Mouse (Mus musculus) heart, postnatal 10 days (tissue): ENCODE results near the gene Carns1. TPM values are rescaled to one million over a fixed set of nuclear protein-coding genes. Genes with fewer than 3 reads are reported as not detected.
"Not testable (repeated sequence)": the region's sequence is repeated elsewhere in the genome, so short reads cannot be mapped to it uniquely, and the experiment has no call there.

ENCODE experiments used
- DNase-seq, 2 experiments: peaks; one replicate each; pipeline ENCODE4 v3.0.0; 2021
- intact Hi-C: fragments of 180-260 bp; cut with DNase I; formaldehyde crosslinking; loops from one replicate; pipeline ENCODE4 v1.15.1; 2025
- total RNA-seq, 2 experiments: library from RNA; stranded (reverse); gene quantifications; 2 replicates each; pipeline ENCODE4 v1.2.3; 2021

The Carns1 gene
- total RNA-seq, 2 experiments from 2014 or later, result 40.2 to 53.6 TPM

GRCm38 (mm10) chr19:4135963-4136345, 39.3 kb downstream of the Carns1 start:
- intact Hi-C loops, DNase-seq: not testable (repeated sequence)

- DNase-seq, intact Hi-C loops: not testable (repeated sequence)
Measured at GRCm38 (mm10) chr19:4135229-4135962, 39.9 kb downstream of the Carns1 start.

GRCm38 (mm10) chr19:4134354-4134753, 40.9 kb downstream of the Carns1 start:
- intact Hi-C loops, result no loop called here
- no peak for DNase-seq

GRCm38 (mm10) chr19:4131768-4132167, 43.5 kb downstream of the Carns1 start:
- no peak for DNase-seq
- intact Hi-C loops, result loop anchor here (2.0 kb wide), 1 partner anchor 15 kb away; no protein-coding TSS in a partner anchor

DNA sequence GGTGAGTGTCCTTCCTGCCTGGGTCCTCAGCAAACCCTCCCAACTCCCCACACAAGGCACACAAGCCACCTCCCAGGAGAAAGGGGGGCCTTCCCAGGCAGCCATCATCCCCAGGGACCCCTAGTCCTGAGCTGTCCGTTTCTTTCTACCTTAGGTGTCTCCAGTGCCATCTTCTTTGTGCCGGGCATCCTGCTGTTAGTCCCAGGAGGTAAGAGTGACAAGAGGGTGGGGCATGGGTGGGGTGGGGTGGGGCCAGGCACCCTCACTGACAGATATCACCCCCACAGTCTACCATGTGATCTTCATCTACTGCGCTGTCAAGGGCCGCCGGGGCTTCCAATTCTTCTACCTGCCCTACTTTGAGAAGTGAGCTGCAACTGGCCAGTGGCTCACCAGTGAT, 44.2 kb downstream of the Carns1 start:
- intact Hi-C loops, result loop anchor here (2.0 kb wide), 1 partner anchor 16 kb away; no protein-coding TSS in a partner anchor
- no peak for DNase-seq

- intact Hi-C loops, result loop anchor here (2.0 kb wide), 1 partner anchor 17 kb away; no protein-coding TSS in a partner anchor
- DNase-seq, result peak; percentile 44 to 46
Measured at GRCm38 (mm10) chr19:4130106-4130505, 45.2 kb downstream of the Carns1 start.

DNA sequence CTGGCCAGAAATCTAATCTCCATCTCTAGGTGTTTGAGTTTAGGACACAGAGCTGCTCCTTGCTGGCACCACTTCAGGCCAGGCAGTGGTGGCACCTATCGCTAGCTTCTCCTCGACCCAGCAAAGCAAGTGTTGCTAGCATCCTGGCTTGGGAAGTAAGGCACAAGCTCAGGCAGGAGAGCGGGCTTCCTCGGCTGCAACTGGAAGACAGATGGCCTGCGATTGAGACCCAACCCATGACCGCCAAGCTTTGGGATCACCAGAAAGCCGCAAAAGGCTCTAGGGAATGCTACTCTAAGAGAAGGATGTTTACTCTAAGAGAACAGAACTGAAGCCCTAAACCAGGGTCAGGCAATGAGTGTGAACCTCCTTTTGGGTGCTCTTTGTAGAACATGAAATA, 45.8 kb downstream of the Carns1 start:
- intact Hi-C loops, result no loop called here
- DNase-seq, result no peak

- intact Hi-C loops, result loop anchor here (2.0 kb wide), 1 partner anchor 36 kb away; the partner anchor contains the start of gene Rps6kb2
- DNase-seq, result peak in 1 of 2 experiments; percentile 27
Measured at GRCm38 (mm10) chr19:4126759-4127495, 48.4 kb downstream of the Carns1 start.

- intact Hi-C loops, result loop anchor here (2.0 kb wide), 1 partner anchor 37 kb away; the partner anchor contains the start of gene Rps6kb2
- peak; percentile 99 for DNase-seq
Measured at GRCm38 (mm10) chr19:4125741-4126696, 49.3 kb downstream of the Carns1 start, which contains the start of gene Aip. Aip (minus strand) TSS chr19:4125858.

- intact Hi-C loops, result not testable (repeated sequence)
- DNase-seq, result peak in 1 of 2 experiments; percentile 28
Measured at GRCm38 (mm10) chr19:4125268-4125667, 50.0 kb downstream of the Carns1 start.

DNA sequence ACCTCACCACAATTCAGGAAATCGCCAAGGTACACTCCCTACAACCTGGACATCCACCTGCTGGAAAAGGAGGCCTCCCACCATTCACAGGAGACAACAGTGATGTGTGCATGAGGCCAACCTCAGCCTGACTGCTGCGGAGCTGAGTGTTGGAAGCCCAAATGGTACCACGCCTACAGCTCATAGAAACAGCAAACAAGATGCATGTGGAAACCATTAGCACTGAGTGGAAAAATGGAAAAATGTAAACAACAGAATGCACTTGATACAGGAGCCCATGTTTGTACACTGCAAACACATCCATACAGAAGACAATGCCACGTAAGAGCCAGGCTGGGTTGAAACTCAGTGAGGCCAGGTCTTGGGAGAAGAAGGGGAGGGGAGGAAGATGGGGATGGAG, 50.8 kb downstream of the Carns1 start:
- intact Hi-C loops, result no loop called here

DNA sequence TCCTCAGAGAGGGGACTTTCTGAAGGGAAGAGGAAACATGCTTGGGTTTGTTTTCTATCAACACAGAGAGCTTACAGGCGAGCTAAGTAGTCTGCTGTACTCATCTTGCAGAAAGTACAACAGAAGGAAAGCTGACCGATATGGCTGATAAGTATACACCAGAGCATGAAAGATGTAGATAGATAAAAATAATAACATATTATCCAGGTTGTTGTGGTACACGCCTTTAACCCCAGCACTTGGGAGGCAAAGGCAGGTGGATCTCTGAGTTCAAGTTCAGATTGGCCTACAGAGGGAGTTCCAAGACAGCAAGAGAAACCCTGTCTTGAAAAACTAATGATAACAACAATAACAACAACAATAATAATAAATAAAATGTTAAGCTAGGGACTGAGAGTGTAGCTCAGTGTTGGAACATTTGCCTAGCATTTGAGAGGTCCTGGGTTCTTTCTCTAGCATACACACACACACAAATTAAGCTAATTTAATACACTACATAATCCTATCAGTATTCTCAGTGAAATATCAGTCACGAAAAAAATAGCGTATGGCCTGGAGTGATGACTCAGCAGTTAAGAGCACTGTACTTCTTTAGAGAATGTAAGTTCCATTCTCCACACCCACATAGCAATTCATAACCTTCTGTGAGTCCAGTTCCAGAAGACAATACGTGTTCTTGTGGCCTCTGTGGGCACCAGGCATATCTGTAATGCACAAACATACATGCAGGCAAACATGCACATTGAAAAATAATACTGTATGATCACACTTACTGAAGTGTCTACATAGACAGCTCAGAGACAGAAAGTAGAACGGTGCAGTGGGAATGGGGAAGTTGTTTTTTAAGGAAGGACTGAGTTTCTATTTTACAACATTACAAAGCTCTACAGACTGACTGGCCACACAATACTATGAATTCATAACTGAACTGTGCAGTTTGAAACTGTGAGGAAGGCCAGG, 52.6 kb downstream of the Carns1 start:
- no peak for DNase-seq
- intact Hi-C loops, result no loop called here

More for the DNA sequence above, 50.8 kb downstream of the Carns1 start:
- DNase-seq, result no peak

DNA sequence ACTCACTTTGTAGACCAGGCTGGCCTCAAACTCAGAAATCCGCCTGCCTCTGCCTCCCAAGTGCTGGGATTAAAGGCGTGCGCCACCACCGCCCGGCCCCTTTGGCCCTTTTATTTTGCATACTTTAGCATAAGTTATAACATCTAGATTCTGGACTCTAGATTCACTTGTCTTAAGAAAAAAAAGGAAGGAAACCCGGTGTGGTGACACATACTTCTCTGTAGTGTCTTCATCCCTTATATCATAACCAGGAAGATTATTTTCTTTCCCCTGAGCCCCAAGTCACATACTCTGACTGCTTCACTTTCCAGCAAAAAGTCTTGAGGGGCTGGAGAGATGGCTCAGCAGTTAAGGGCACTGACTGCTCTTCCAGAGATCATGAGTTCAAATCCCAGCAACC, 53.4 kb downstream of the Carns1 start:
- DNase-seq, intact Hi-C loops: not testable (repeated sequence)

- intact Hi-C loops, result no loop called here
- peak; percentile 99 to 100 for DNase-seq
Measured at GRCm38 (mm10) chr19:4121097-4121805, 54.0 kb downstream of the Carns1 start.

GRCm38 (mm10) chr19:4120496-4120895, 54.8 kb downstream of the Carns1 start:
- DNase-seq, result no peak
- intact Hi-C loops, result no loop called here

- DNase-seq, result no peak
- intact Hi-C loops, result no loop called here
Measured at GRCm38 (mm10) chr19:4119716-4120487, 55.4 kb downstream of the Carns1 start.

- DNase-seq, result no peak
- intact Hi-C loops, result no loop called here
Measured at GRCm38 (mm10) chr19:4118350-4118749, 56.9 kb downstream of the Carns1 start.

DNA sequence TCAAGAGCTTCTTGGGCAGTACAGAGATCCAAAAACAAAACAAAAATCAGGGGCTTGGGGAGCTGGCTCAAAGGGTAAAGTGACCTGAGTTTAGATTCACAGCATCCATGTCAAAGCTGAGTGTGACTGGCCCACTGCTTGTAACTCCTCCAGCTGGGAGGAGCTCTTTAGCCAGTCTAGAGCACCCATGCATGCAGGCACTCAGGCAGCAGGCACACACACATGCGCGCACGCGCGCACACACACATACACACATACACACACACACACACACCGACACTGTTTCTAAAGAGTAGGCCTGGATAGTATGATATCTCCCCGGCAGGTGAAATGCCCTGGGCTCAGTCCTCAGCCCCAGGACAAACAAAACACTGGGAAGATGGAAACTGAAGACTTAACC, 58.3 kb downstream of the Carns1 start:
- no peak for DNase-seq
- intact Hi-C loops, result no loop called here
